9 mouse cellular contexts compared by ENCODE assay signal in genomic region chr11:119081148-119081838, GRCm38 (mm10). TPM values are rescaled to one million over a fixed set of nuclear protein-coding genes. Genes with fewer than 3 reads are reported as not detected.
DNase-seq lines count a peak whose midpoint lies in the region; ATAC-seq and TF ChIP-seq lines count a peak whose summit lies in the region.
"Had no signal": no experiment of that assay in that cellular context is flagged by ENCODE, and none has a peak within 500 bp of the region (broad histone marks: within the 10 kb centered on the region; RNA-seq: fewer than 3 reads in every experiment).

No protein-coding gene starts in this region.

- no peak for TF ChIP-seq CTCF in G1E (IDR thresholded peaks at IDR 0.05; ENCODE audit: low read depth, low read length)

- H3K27ac ChIP-seq in forebrain, embryonic 12.5 days, result no peak overlapping the region
- H3K27ac ChIP-seq in limb, embryonic 14.5 days (replicated peaks; ENCODE audit: low read depth, low read length), result no peak overlapping the region

- H3K9ac ChIP-seq in forebrain, embryonic 12.5 days, result peak overlapping the region; percentile 21; the same call in 1 of the 2 replicates
- no peak overlapping the region for H3K9ac ChIP-seq in limb, embryonic 14.5 days (ENCODE audit: low read depth, low read length, severe bottlenecking)
- H3K9ac ChIP-seq: lung, embryonic 14.5 days had no signal

- H3K36me3 ChIP-seq in G1E (replicated peaks), result no peaks in the 10 kb centered on the region
- H3K36me3 ChIP-seq in forebrain, embryonic 12.5 days (replicated peaks), result peaks cover 23% of the 10 kb centered on the region
- H3K36me3 ChIP-seq in limb, embryonic 14.5 days (ENCODE audit: control insufficient read depth, insufficient read depth, low read length), result peaks cover 41% of the 10 kb centered on the region

- ATAC-seq in G1E (ENCODE audit: extremely low read depth, insufficient number of reproducible peaks, low FRiP score, poor library complexity, severe bottlenecking), result no peak
- ATAC-seq in forebrain, embryonic 12.5 days (ENCODE audit: low FRiP score), result no peak
- no peak for ATAC-seq in limb, embryonic 14.5 days (ENCODE audit: low FRiP score, low read depth)

- DNase-seq in cerebellum, adult 11 months, result peak; percentile 22
- DNase-seq in cerebellum, postnatal 10 days, result no peak
- no peak for DNase-seq in G1E (ENCODE audit: low spot score)
- no peak for DNase-seq in limb, embryonic 14.5 days (ENCODE audit: low spot score)
- no peak for DNase-seq in thymus, postnatal 25 days
- DNase-seq in lung, adult 18-20 months, result no peak
- no peak for DNase-seq in testis, postnatal 14 days (ENCODE audit: low spot score)
- DNase-seq: lung, embryonic 14.5 days had no signal

- peak overlapping the region; percentile 15; the same call in 1 of the 2 replicates for H3K4me3 ChIP-seq in G1E (ENCODE audit: low read depth, low read length)
- H3K4me3 ChIP-seq in forebrain, embryonic 12.5 days (replicated peaks), result peak overlapping the region; percentile 22
- H3K4me3 ChIP-seq in limb, embryonic 14.5 days (replicated peaks; ENCODE audit: low read length), result peak overlapping the region; percentile 3; the same call in 1 of the 2 replicates

- no peaks in the 10 kb centered on the region for H3K4me1 ChIP-seq in G1E (ENCODE audit: insufficient read depth, low read depth, low read length)
- peaks cover 74% of the 10 kb centered on the region for H3K4me1 ChIP-seq in forebrain, embryonic 12.5 days
- peaks cover 54% of the 10 kb centered on the region for H3K4me1 ChIP-seq in limb, embryonic 14.5 days (ENCODE audit: control insufficient read depth, insufficient read depth, low read length)

- H3K4me2 ChIP-seq in forebrain, embryonic 12.5 days, result peak overlapping the region; percentile 35
- H3K4me2 ChIP-seq in limb, embryonic 14.5 days (replicated peaks; ENCODE audit: low read depth, low read length, severe bottlenecking), result peak overlapping the region; percentile 16; the same call in 1 of the 2 replicates
- H3K4me2 ChIP-seq: lung, embryonic 14.5 days had no signal

- peaks cover 94% of the 10 kb centered on the region for H3K9me3 ChIP-seq in G1E (replicated peaks)
- no peaks in the 10 kb centered on the region for H3K9me3 ChIP-seq in forebrain, embryonic 12.5 days
- no peaks in the 10 kb centered on the region for H3K9me3 ChIP-seq in limb, embryonic 14.5 days (ENCODE audit: control insufficient read depth, low read length)

- no peak for TF ChIP-seq POLR2A in limb, embryonic 14.5 days (IDR thresholded peaks at IDR 0.05; ENCODE audit: borderline replicate concordance, extremely low read depth, insufficient read depth, insufficient read length)

- H3K27me3 ChIP-seq in G1E (ENCODE audit: insufficient read depth, low read length), result no peaks in the 10 kb centered on the region
- H3K27me3 ChIP-seq in forebrain, embryonic 12.5 days, result peaks cover 48% of the 10 kb centered on the region
- H3K27me3 ChIP-seq in limb, embryonic 14.5 days (ENCODE audit: control insufficient read depth, insufficient read depth, low read length), result peaks cover 26% of the 10 kb centered on the region

- 12% methylated on average over 42 of the region's 47 CpGs for WGBS in forebrain, embryonic 12.5 days
- 39% methylated on average over 43 of the region's 47 CpGs for WGBS in limb, embryonic 14.5 days

RNA-seq across cellular contexts. Expression of gene Cbx4, which starts 4.7 kb away (rescaled TPM):
- total RNA-seq in G1E (2014; fragmentation: Nextera tagmentation) (not detected in 2 replicates), G1E (2017) (not detected in 2 replicates)
- polyA plus RNA-seq in G1E (2012), result 0.03 and 0.08 TPM in 2 replicates
- 12.7 and 14.5 TPM in 2 replicates for polyA plus RNA-seq in forebrain, embryonic 12.5 days (2016; fragmentation: Nextera tagmentation; extraction: Ambion mirVana)
- 23.1 and 24.3 TPM in 2 replicates for polyA plus RNA-seq in limb, embryonic 14.5 days (2012; rRNA removed)
- 10.9 and 11.4 TPM in 2 replicates for polyA plus RNA-seq in limb, embryonic 14.5 days (2014; fragmentation: Nextera tagmentation; extraction: Ambion mirVana)

RNA-seq across cellular contexts. Expression of gene Cbx8, which starts 40.5 kb away (rescaled TPM):
- total RNA-seq in G1E (2014; fragmentation: Nextera tagmentation), result not detected in 2 replicates
- total RNA-seq in G1E (2017), result not detected in 2 replicates
- not detected in 2 replicates for polyA plus RNA-seq in G1E (2012)
- 11.5 and 11.7 TPM in 2 replicates for polyA plus RNA-seq in forebrain, embryonic 12.5 days (2016; fragmentation: Nextera tagmentation; extraction: Ambion mirVana)
- 6.9 and 7.2 TPM in 2 replicates for polyA plus RNA-seq in limb, embryonic 14.5 days (2012; rRNA removed)
- 10.1 and 12.6 TPM in 2 replicates for polyA plus RNA-seq in limb, embryonic 14.5 days (2014; fragmentation: Nextera tagmentation; extraction: Ambion mirVana)

RNA-seq across cellular contexts. Expression of gene Cbx2, which starts 58.5 kb away (rescaled TPM):
- total RNA-seq in G1E (2014; fragmentation: Nextera tagmentation) (not detected in 2 replicates), G1E (2017) (0.11 and 0.12 TPM in 2 replicates)
- not detected in 2 replicates for polyA plus RNA-seq in G1E (2012)
- 84.2 and 89.3 TPM in 2 replicates for polyA plus RNA-seq in forebrain, embryonic 12.5 days (2016; fragmentation: Nextera tagmentation; extraction: Ambion mirVana)
- 35.7 and 40.4 TPM in 2 replicates for polyA plus RNA-seq in limb, embryonic 14.5 days (2012; rRNA removed)
- polyA plus RNA-seq in limb, embryonic 14.5 days (2014; fragmentation: Nextera tagmentation; extraction: Ambion mirVana), result 29.1 and 35.5 TPM in 2 replicates

Comparison
In these comparisons a context has a peak if more than half of its experiments do, and no peak if none do; other contexts are left out.
1. RNA of gene Cbx4, which starts 4.7 kb away (polyA plus RNA-seq): 10.9 to 24.3 TPM in limb, embryonic 14.5 days and 12.7 to 14.5 TPM in forebrain, embryonic 12.5 days; 0.03 to 0.08 TPM in G1E; every median in the first group is over 10 times any median in the second.
2. RNA of gene Cbx2, which starts 58.5 kb away (polyA plus RNA-seq): 84.2 to 89.3 TPM in forebrain, embryonic 12.5 days and 29.1 to 40.4 TPM in limb, embryonic 14.5 days; not detected in G1E; every median in the first group is over 10 times any median in the second.
3. Peak in every context shown above with its lines, with median percentiles within 50 percentile points of each other: H3K4me3 ChIP-seq.